Mouse (Mus musculus) right cerebral cortex, postnatal 4 days (tissue): ENCODE results near the gene Slc6a13.

Source experiments
- DNase-seq: peaks from one replicate; pipeline ENCODE4 v3.0.0-alpha.2; 2022

Gene Slc6a13

GRCm38 (mm10) chr6:121385397-121385796, 85.4 kb downstream of the Slc6a13 start:
- no peak for DNase-seq
